7 mouse cellular contexts compared by ENCODE assay signal in genomic region chr16:42874910-42875851, GRCm38 (mm10). TPM values are rescaled to one million over a fixed set of nuclear protein-coding genes. Genes with fewer than 3 reads are reported as not detected.
DNase-seq lines count a peak whose midpoint lies in the region; ATAC-seq lines count a peak whose summit lies in the region.

No protein-coding gene starts in this region.

- H3K27ac ChIP-seq in intestine, embryonic 16.5 days (ENCODE audit: low read length), result peak overlapping the region; percentile 93
- peak overlapping the region; percentile 96 for H3K27ac ChIP-seq in midbrain, embryonic 11.5 days (ENCODE audit: low read depth, low read length)

- H3K36me3 ChIP-seq in intestine, embryonic 16.5 days (ENCODE audit: control insufficient read depth, insufficient read depth, low read length), result no peaks in the 10 kb centered on the region
- H3K36me3 ChIP-seq in midbrain, embryonic 11.5 days (ENCODE audit: control insufficient read depth, insufficient read depth, low read length), result no peaks in the 10 kb centered on the region

- intact Hi-C loops in left cerebral cortex, postnatal 36 days (cut with DNase I), result loop anchor here (5.0 kb wide), 2 partner anchors 37 to 627 kb away; no protein-coding TSS in a partner anchor

- peak; percentile 99 for DNase-seq in adrenal gland, adult 8-10 months
- DNase-seq in embryo, embryonic 9.5 days (ENCODE audit: extremely low spot score), result peak; percentile 97
- peak; percentile 95 to 98 for DNase-seq in gastrocnemius, postnatal 4 days (ENCODE audit: low spot score in 2 of 2)
- peak; percentile 98 to 99 for DNase-seq in left cerebral cortex, postnatal 36 days (ENCODE audit: low spot score in 2 of 2)
- DNase-seq in midbrain, embryonic 11.5 days (ENCODE audit: low spot score, missing footprints), result peak; percentile 99
- peak; percentile 100 for DNase-seq in skeletal muscle tissue, adult 2 months (ENCODE audit: low read depth, low spot score)

- H3K27me3 ChIP-seq in intestine, embryonic 16.5 days (replicated peaks; ENCODE audit: control insufficient read depth, insufficient read depth, low read length), result no peaks in the 10 kb centered on the region
- no peaks in the 10 kb centered on the region for H3K27me3 ChIP-seq in midbrain, embryonic 11.5 days (ENCODE audit: control insufficient read depth, insufficient read depth, low read length)

- peak overlapping the region; percentile 60 for H3K4me3 ChIP-seq in intestine, embryonic 16.5 days (ENCODE audit: low read length)
- H3K4me3 ChIP-seq in midbrain, embryonic 11.5 days (ENCODE audit: low read depth, low read length), result peak overlapping the region; percentile 60

- peak overlapping the region; percentile 61 for H3K4me2 ChIP-seq in intestine, embryonic 16.5 days (ENCODE audit: low read depth, low read length)
- peak overlapping the region; percentile 58 for H3K4me2 ChIP-seq in midbrain, embryonic 11.5 days

- ATAC-seq in intestine, embryonic 16.5 days, result peak; percentile 98
- ATAC-seq in midbrain, embryonic 11.5 days (ENCODE audit: low FRiP score), result peak; percentile 97

- no peaks in the 10 kb centered on the region for H3K4me1 ChIP-seq in intestine, embryonic 16.5 days (ENCODE audit: control insufficient read depth, insufficient read depth, low read length)
- no peaks in the 10 kb centered on the region; the same call in 1 of the 2 replicates for H3K4me1 ChIP-seq in midbrain, embryonic 11.5 days (ENCODE audit: control insufficient read depth, insufficient read depth, low read length)

- peak overlapping the region; percentile 75 for H3K9ac ChIP-seq in intestine, embryonic 16.5 days (ENCODE audit: low read depth, low read length)
- peak overlapping the region; percentile 73 for H3K9ac ChIP-seq in midbrain, embryonic 11.5 days (ENCODE audit: low read length)

- under 1% methylated on average over 54 of the region's 54 CpGs for whole genome bisulfite sequencing in intestine, embryonic 16.5 days
- WGBS in midbrain, embryonic 11.5 days, result under 1% methylated on average over 54 of the region's 54 CpGs

- H3K9me3 ChIP-seq in intestine, embryonic 16.5 days (ENCODE audit: control insufficient read depth, low read length), result no peaks in the 10 kb centered on the region
- H3K9me3 ChIP-seq in midbrain, embryonic 11.5 days (ENCODE audit: control insufficient read depth, low read length), result no peaks in the 10 kb centered on the region

RNA-seq across cellular contexts. Expression of gene Zbtb20, which starts 0.5 kb away (rescaled TPM):
- total RNA-seq in adrenal gland, adult 8-10 months (2022), result 100 to 1,000 TPM; 154 to 246 (median 184) TPM
- total RNA-seq in gastrocnemius, postnatal 4 days (2021), result 100 to 1,000 TPM in 1 of 2 experiments, 10 to 100 TPM in 1; 93.9 to 114 TPM
- 16.1 and 18.4 TPM in 2 replicates for polyA plus RNA-seq in intestine, embryonic 16.5 days (2015; fragmentation: Nextera tagmentation; extraction: Ambion mirVana)
- 10 to 100 TPM; 40.1 to 64.5 TPM for total RNA-seq in left cerebral cortex, postnatal 36 days (2021)
- polyA plus RNA-seq in midbrain, embryonic 11.5 days (2014; fragmentation: Nextera tagmentation; extraction: Ambion mirVana), result 44.2 and 45.6 TPM in 2 replicates

Comparison
In these comparisons a context has a peak if more than half of its experiments do, and no peak if none do; other contexts are left out.
1. Peak in every context shown above with its lines: DNase-seq, ATAC-seq, H3K4me3 ChIP-seq and H3K27ac ChIP-seq.